Mouse (Mus musculus): ENCODE results near the gene Axdnd1.

- no peak for TF ChIP-seq CTCF (IDR thresholded peaks at IDR 0.05; ENCODE audit: low read depth)
- TF ChIP-seq EP300 (IDR thresholded peaks at IDR 0.05; ENCODE audit: low read depth): no peak
Observed at GRCm38 (mm10) chr1:156459690-156460089, 38.7 kb upstream of the Axdnd1 start.

Measured in heart, postnatal 0 days (tissue).